Mouse (Mus musculus) embryonic fibroblast, embryonic 13.5 days (primary cell): Measurements from ENCODE around the gene Cutc.

Experiments used
- CTCF ChIP-seq: IDR thresholded peaks from 2 replicates; pipeline ENCODE4 v1.5.1; 2011; ENCODE audit warnings: mild to moderate bottlenecking, control low read depth, low read length, moderate library complexity, borderline replicate concordance; ENCODE audit not compliant: insufficient read depth
- POLR2A ChIP-seq: IDR thresholded peaks from 2 replicates; pipeline ENCODE4 v1.6.1; 2011; ENCODE audit warnings: low read depth, mild to moderate bottlenecking, control low read depth, low read length, moderate library complexity

DNA sequence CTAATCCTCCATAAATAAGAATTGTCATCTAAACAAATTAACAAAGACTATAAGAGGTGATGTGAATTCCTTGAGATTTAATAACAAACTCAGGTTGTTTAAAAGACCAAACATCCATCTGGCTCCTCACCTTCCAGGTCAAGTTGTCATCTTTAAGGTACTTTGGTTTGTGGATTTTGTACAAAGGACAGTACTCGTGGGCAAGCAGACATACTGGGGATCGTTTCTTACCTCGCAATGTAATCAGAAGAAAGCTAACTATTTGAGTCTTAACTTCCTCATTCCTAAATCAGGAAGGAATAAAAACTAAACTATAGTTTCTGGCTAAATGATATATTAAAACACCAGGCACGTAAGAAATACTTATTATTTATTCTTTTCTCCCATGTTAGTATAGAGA, 17.8 kb downstream of the Cutc start:
- TF ChIP-seq CTCF, result no peak
- TF ChIP-seq POLR2A, result no peak
